Mouse (Mus musculus): ENCODE data around the gene Osbpl11. TPM values are rescaled to one million over a fixed set of nuclear protein-coding genes. Genes with fewer than 3 reads are reported as not detected.

Osbpl11 gene
- polyA plus RNA-seq, 1 experiment = 5.6 TPM

DNA sequence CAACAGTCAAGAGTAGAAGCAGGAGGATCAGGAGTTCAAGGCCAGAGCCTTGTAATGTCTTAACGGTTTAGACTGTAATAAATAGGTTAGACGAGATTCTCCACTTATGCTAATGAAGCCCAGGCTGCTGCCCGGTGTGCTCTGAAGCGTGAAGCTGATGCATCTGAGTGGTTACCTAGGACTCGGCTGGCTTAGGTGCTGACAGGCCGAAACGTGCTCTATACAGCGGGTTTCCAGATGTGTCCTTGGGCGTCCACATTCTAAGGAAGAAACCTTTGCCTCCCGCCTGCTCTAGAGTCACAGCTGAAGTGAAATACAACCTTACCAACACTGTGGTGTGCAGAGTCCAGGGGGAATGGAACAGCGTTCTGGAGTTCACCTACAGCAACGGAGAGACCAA, 49.3 kb downstream of the Osbpl11 start:
- H3K4me1 ChIP-seq (ENCODE audit: control insufficient read depth, insufficient read depth, low read length) = no peaks in the 10 kb centered on the region
- H3K27ac ChIP-seq (ENCODE audit: control insufficient read depth, insufficient read depth, low read depth, low read length, poor library complexity) = no peak overlapping the region
- no peak for TF ChIP-seq POLR2A (IDR thresholded peaks at IDR 0.05; ENCODE audit: borderline replicate concordance, control insufficient read depth, low read depth, low read length)
- no peak for TF ChIP-seq CTCF (IDR thresholded peaks at IDR 0.05; ENCODE audit: control insufficient read depth, insufficient read depth, low read length)
- 90% methylated on average over 12 of the region's 12 CpGs for WGBS
- H3K4me3 ChIP-seq (replicated peaks; ENCODE audit: control insufficient read depth, low read depth, low read length) = no peak overlapping the region

DNA sequence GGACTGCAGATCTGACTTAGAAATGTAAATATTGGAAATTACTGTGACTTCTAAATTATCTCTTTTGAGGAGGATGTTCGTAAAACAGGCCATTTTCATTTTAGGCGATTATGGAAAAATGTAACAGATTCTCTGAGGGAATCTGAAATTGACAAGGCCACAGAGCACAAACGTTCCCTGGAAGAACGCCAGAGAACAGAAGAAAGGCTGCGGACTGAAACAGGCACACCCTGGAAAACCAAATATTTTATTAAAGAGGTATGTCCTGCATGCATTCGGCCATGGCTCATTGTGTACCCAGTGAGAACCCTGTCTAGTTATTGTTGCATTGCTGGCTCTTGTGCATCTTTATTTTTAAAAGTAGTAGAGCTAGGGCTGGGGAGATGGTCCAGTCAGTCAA, 51.3 kb downstream of the Osbpl11 start:
- no peaks in the 10 kb centered on the region for H3K4me1 ChIP-seq (ENCODE audit: control insufficient read depth, insufficient read depth, low read length)
- H3K4me3 ChIP-seq (replicated peaks; ENCODE audit: control insufficient read depth, low read depth, low read length) = no peak overlapping the region
- TF ChIP-seq POLR2A (IDR thresholded peaks at IDR 0.05; ENCODE audit: borderline replicate concordance, control insufficient read depth, low read depth, low read length) (no peak), CTCF (IDR thresholded peaks at IDR 0.05; ENCODE audit: control insufficient read depth, insufficient read depth, low read length) (no peak)
- WGBS = 82% methylated on average over 6 of the region's 6 CpGs
- H3K27ac ChIP-seq (ENCODE audit: control insufficient read depth, insufficient read depth, low read depth, low read length, poor library complexity) = no peak overlapping the region

DNA sequence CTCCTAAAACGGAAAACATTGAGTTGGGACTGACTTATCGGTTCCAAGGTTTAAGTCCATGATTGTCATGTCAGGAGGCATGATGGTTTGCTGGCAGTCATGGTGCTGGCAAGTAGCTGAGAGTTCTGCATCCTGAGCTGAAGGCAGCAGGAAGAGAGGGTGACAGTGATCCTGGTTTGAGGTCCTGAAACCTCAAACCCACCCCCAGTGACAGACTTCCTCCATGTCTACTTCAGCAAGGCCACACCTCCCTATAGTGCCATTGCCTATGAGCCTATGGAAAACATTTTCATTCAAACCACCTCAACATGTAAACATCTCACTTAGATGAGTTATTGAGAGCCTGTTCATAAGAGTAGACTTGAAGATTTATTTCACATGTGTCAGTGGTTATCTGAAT, 54.4 kb downstream of the Osbpl11 start:
- no peaks in the 10 kb centered on the region for H3K4me1 ChIP-seq (ENCODE audit: control insufficient read depth, insufficient read depth, low read length)
- H3K27ac ChIP-seq (ENCODE audit: control insufficient read depth, insufficient read depth, low read depth, low read length, poor library complexity) = no peak overlapping the region
- WGBS = 82% methylated on average over 2 of the region's 2 CpGs
- H3K4me3 ChIP-seq (replicated peaks; ENCODE audit: control insufficient read depth, low read depth, low read length) = no peak overlapping the region
- TF ChIP-seq CTCF (IDR thresholded peaks at IDR 0.05; ENCODE audit: control insufficient read depth, insufficient read depth, low read length) = no peak
- no peak for TF ChIP-seq POLR2A (IDR thresholded peaks at IDR 0.05; ENCODE audit: borderline replicate concordance, control insufficient read depth, low read depth, low read length)

DNA sequence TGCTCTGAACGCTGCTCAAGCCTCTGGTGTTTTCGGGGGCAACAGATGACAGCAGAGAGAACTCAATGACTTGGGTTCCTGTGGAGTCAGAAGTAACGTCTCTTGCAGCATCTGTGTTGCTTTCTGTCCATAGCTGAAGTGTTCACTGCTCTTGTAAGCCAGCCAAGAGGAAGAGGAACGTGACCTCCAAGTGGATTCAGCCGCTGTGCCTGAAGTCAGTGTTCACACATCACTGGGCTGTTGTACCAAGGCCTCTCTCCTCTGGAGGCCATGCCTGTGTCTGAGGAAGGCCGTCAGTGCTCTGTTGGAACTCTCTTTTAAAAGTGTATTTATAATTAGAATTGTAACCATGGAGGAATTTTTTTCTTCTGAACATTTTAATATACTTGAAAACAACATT, 57.2 kb downstream of the Osbpl11 start:
- TF ChIP-seq CTCF (IDR thresholded peaks at IDR 0.05; ENCODE audit: control insufficient read depth, insufficient read depth, low read length) (no peak), POLR2A (IDR thresholded peaks at IDR 0.05; ENCODE audit: borderline replicate concordance, control insufficient read depth, low read depth, low read length) (no peak)
- H3K27ac ChIP-seq (ENCODE audit: control insufficient read depth, insufficient read depth, low read depth, low read length, poor library complexity) = no peak overlapping the region
- 69% methylated on average over 6 of the region's 6 CpGs for WGBS
- H3K4me1 ChIP-seq (ENCODE audit: control insufficient read depth, insufficient read depth, low read length) = no peaks in the 10 kb centered on the region
- H3K4me3 ChIP-seq (replicated peaks; ENCODE audit: control insufficient read depth, low read depth, low read length) = no peak overlapping the region

DNA sequence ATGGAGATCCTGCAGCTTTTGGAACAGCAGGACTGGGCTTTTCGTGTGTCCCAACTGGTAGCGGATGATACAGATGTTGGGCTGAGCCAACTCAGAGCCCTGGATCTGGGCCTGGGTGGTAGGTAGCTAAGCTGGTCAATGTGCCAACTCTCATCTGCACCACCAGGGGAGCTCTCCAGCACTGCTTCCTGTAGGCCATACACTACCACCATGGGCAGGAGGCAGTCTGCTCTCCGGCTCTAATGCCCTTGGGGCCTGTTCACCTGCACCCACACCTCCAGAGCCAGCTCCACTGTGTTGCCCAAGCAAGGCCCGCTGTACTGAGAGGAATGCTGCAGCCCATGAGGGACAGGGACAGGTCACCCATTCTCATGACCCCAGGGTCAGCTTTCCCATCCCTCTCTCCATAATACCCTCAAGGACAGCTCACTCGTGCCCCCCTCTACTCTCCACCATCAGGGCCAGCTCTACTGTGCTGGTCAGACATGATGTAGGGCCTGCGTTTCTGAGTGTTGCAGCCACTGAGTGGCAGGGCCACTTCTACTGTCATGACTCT, 59.3 kb downstream of the Osbpl11 start:
- Histone ChIP-seq H3K4me3 (replicated peaks; ENCODE audit: control insufficient read depth, low read depth, low read length) (no peak overlapping the region), H3K4me1 (ENCODE audit: control insufficient read depth, insufficient read depth, low read length) (no peaks in the 10 kb centered on the region), H3K27ac (ENCODE audit: control insufficient read depth, insufficient read depth, low read depth, low read length, poor library complexity) (no peak overlapping the region)
- TF ChIP-seq CTCF (IDR thresholded peaks at IDR 0.05; ENCODE audit: control insufficient read depth, insufficient read depth, low read length) = peak; percentile 43; the same call in 1 of the 2 replicates
- TF ChIP-seq POLR2A (IDR thresholded peaks at IDR 0.05; ENCODE audit: borderline replicate concordance, control insufficient read depth, low read depth, low read length) = no peak
- WGBS = 83% methylated on average over 6 of the region's 6 CpGs

DNA sequence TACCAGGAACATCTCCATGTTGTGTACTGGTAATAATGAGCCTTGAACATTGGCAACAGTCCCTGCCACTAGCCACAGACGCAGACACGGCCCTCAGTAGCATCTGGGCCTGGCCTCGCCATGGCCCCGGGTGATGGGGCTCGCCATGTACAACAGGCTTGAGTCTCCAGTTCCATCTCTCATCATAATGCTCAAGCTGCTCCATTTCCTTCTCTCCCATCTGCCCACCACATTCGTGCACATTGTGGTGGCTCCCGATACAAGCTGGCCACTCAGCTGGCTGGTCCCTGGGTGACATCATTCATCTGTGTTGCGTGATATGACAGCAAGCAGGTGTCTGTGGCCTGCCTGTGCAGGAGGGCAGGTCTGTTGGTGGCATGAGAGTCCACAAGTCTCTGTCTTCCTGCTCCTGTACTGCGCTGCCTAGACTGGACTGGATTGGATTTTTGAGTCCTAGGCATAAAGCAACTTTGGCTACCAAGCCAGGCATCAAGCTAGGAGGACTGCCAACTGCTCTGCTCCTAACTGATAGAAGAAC, 60.1 kb downstream of the Osbpl11 start:
- no peak overlapping the region for H3K27ac ChIP-seq (ENCODE audit: control insufficient read depth, insufficient read depth, low read depth, low read length, poor library complexity)
- 84% methylated on average over 9 of the region's 9 CpGs for WGBS

DNA sequence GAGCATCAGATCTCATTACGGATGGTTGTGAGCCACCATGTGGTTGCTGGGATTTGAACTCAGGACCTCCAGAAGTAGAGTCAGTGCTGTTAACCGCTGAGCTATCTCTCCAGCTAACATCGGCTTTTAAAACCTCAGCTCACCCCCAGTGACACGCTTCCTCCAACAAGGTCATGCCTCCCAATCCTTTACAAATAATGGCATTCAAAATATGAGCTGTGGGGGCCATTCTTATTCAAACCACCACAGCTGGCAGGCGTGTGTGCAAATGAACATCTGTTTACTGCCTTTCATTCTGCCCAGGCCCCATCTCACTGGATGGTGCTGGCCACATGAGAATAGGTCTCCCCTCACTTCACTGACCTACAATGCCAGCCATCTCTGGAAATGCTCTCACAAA, 61.7 kb downstream of the Osbpl11 start:
- Histone ChIP-seq H3K4me3 (replicated peaks; ENCODE audit: control insufficient read depth, low read depth, low read length) (no peak overlapping the region), H3K27ac (ENCODE audit: control insufficient read depth, insufficient read depth, low read depth, low read length, poor library complexity) (no peak overlapping the region), H3K4me1 (ENCODE audit: control insufficient read depth, insufficient read depth, low read length) (no peaks in the 10 kb centered on the region)
- TF ChIP-seq POLR2A (IDR thresholded peaks at IDR 0.05; ENCODE audit: borderline replicate concordance, control insufficient read depth, low read depth, low read length) (no peak), CTCF (IDR thresholded peaks at IDR 0.05; ENCODE audit: control insufficient read depth, insufficient read depth, low read length) (no peak)
- 89% methylated on average over 5 of the region's 5 CpGs for WGBS

More for the DNA sequence above, 60.1 kb downstream of the Osbpl11 start:
- Histone ChIP-seq H3K4me1 (ENCODE audit: control insufficient read depth, insufficient read depth, low read length) (no peaks in the 10 kb centered on the region), H3K4me3 (replicated peaks; ENCODE audit: control insufficient read depth, low read depth, low read length) (no peak overlapping the region)
- TF ChIP-seq POLR2A (IDR thresholded peaks at IDR 0.05; ENCODE audit: borderline replicate concordance, control insufficient read depth, low read depth, low read length) (no peak), CTCF (IDR thresholded peaks at IDR 0.05; ENCODE audit: control insufficient read depth, insufficient read depth, low read length) (no peak)

DNA sequence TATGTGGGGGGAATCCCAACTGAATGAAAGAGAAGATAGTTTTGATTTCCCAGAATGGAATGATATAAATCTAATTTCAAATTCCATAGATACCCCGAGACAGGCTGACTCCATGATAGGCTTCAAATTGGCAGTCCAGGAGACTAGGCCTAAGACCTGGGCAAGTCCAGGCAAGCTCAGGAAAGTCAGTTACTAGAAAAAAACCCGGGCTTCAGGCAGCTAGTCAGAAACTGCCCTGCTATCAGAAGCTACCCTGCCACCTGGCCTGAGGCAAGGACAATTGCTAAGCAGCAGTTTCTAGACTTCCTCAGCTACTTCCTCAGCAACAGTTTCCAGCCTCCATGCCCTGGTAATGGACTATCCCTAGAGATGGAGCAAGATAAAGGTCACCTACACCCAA, 62.1 kb downstream of the Osbpl11 start:
- H3K27ac ChIP-seq (ENCODE audit: control insufficient read depth, insufficient read depth, low read depth, low read length, poor library complexity) = no peak overlapping the region
- TF ChIP-seq CTCF (IDR thresholded peaks at IDR 0.05; ENCODE audit: control insufficient read depth, insufficient read depth, low read length) (no peak), POLR2A (IDR thresholded peaks at IDR 0.05; ENCODE audit: borderline replicate concordance, control insufficient read depth, low read depth, low read length) (no peak)
- H3K4me1 ChIP-seq (ENCODE audit: control insufficient read depth, insufficient read depth, low read length) = no peaks in the 10 kb centered on the region
- 50% methylated on average over 2 of the region's 2 CpGs for WGBS
- H3K4me3 ChIP-seq (replicated peaks; ENCODE audit: control insufficient read depth, low read depth, low read length) = no peak overlapping the region
